ENCODE assay signal across 8 mouse cellular contexts in the genomic region with DNA sequence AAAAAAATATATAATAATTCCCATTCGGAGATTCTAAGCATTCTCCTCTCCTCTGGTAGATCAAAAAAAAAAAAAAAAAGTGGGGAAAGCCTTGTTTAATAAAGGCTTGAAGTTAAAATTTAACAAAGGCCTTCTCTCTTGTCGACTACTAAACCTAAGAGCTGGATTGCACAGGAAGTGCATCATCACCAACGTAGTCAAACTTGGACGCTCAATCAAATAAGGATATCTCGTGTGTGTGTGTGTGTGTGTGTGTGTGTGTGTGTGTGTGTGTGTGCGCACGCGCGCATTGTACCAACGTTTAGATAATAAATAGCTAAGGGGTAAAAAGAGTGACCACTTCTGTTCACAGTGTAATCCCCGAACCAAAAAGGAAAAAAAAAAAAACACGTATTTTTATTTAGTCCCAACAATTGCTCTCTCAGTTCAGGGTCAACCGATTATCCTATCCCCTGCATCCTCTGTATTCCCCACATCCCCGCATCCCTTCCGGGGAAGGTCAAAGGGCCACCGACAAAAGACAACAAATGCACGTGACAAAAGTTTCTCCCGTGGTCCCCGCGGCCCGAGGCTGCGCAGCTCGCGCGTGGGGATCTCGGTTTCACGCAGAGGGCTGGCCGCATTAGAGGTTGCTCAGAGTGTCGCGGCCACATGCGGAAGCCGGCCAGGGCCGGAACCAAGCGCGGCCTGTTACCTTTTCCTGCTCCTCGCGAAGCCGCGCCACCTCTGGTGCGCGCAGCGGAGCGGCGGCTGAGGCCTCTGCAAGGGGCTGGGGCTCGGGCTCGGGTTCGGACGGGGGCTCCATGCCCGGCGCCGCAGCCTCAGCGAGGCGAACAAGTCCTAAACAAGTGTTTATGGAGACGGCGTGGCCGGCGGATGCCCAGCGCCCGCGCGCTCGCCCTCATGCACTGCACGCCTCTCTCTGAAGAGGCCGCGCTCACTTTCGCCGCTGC. TPM values are rescaled to one million over a fixed set of nuclear protein-coding genes. Genes with fewer than 3 reads are reported as not detected.
DNase-seq lines count a peak whose midpoint lies in the region; ATAC-seq and TF ChIP-seq lines count a peak whose summit lies in the region.

No protein-coding gene starts in this region.

- DNase-seq in Patski (ENCODE audit: low read depth, low spot score), result peak; percentile 34
- DNase-seq in cerebellum, postnatal 14 days, result peak; percentile 71 to 78
- peak; percentile 11 to 48 for DNase-seq in frontal cortex, postnatal 25 days (ENCODE audit: low spot score in 2 of 2)
- DNase-seq in hindbrain, embryonic 14.5 days (ENCODE audit: low spot score), result peak; percentile 70
- peak; percentile 68 to 69 for DNase-seq in layer of hippocampus, postnatal 36 days
- DNase-seq in lung, postnatal 25 days (ENCODE audit: low spot score), result peak; percentile 78
- DNase-seq in retina, adult 2 months (ENCODE audit: low read depth, low spot score), result peak; percentile 34
- peak; percentile 77 for DNase-seq in thymus, postnatal 25 days

- under 1% methylated on average over 61 of the region's 67 CpGs for WGBS in hindbrain, embryonic 14.5 days

- POLR2A ChIA-PET in Patski (lab: Charles Lee), result interaction anchor here (0.6 to 1.2 kb wide), 6 partner anchors 9 to 1478 kb away, joined by 3 to 7 read pairs (median 4); no protein-coding TSS in a partner anchor

- peak overlapping the region; percentile 57 for H3K4me2 ChIP-seq in hindbrain, embryonic 14.5 days (replicated peaks)

- peak overlapping the region; percentile 71 for H3K9ac ChIP-seq in hindbrain, embryonic 14.5 days

- in situ Hi-C loops in Patski (cut with MboI; ENCODE audit: low pct_unique_long_range_greater_than_20kb), result no loop called here

- H3K9me3 ChIP-seq in hindbrain, embryonic 14.5 days (ENCODE audit: control insufficient read depth, low read length), result no peaks in the 10 kb centered on the region

- H3K36me3 ChIP-seq in hindbrain, embryonic 14.5 days (replicated peaks; ENCODE audit: control insufficient read depth, insufficient read depth), result no peaks in the 10 kb centered on the region

- H3K27me3 ChIP-seq in Patski, result peaks cover 7% of the 10 kb centered on the region
- no peaks in the 10 kb centered on the region for H3K27me3 ChIP-seq in hindbrain, embryonic 14.5 days (ENCODE audit: control insufficient read depth, insufficient read depth, low read length)

- H3K4me1 ChIP-seq in hindbrain, embryonic 14.5 days (replicated peaks; ENCODE audit: control insufficient read depth, insufficient read depth, low read length), result peaks cover 7% of the 10 kb centered on the region

- H3K4me3 ChIP-seq in hindbrain, embryonic 14.5 days (replicated peaks; ENCODE audit: low read length), result peak overlapping the region; percentile 81

- H3K27ac ChIP-seq in hindbrain, embryonic 14.5 days, result peak overlapping the region; percentile 79

- no peak for TF ChIP-seq CTCF in Patski (IDR thresholded peaks at IDR 0.05)

- CTCF ChIA-PET in Patski (lab: Charles Lee), result interaction anchor here (0.9 to 1.9 kb wide), 5 partner anchors 15 to 183 kb away, joined by 3 to 4 read pairs (median 4); no protein-coding TSS in a partner anchor

- ATAC-seq in Patski, result peak; percentile 71
- peak; percentile 74 for ATAC-seq in hindbrain, embryonic 14.5 days (ENCODE audit: low FRiP score)

RNA-seq across cellular contexts. Expression of gene Uri1, which starts 4.7 kb away (rescaled TPM):
- 46.6 TPM for polyA plus RNA-seq in Patski (2021)
- 34.4 and 41.8 TPM in 2 replicates for polyA plus RNA-seq in hindbrain, embryonic 14.5 days (2014; fragmentation: Nextera tagmentation; extraction: Ambion mirVana)
- total RNA-seq in layer of hippocampus, postnatal 36 days (2021), result 10 to 100 TPM; 31.2 to 33.4 TPM

Comparison
In these comparisons a context has a peak if more than half of its experiments do, and no peak if none do; other contexts are left out.
1. Peak in every context shown above with its lines: DNase-seq, ATAC-seq, H3K4me3 ChIP-seq and H3K27ac ChIP-seq.